Mouse (Mus musculus): ENCODE data around the gene Chst10. TPM values are rescaled to one million over a fixed set of nuclear protein-coding genes. Genes with fewer than 3 reads are reported as not detected.

Chst10 gene
- polyA plus RNA-seq, 2 experiments = 0.07 to 0.09 TPM

DNA sequence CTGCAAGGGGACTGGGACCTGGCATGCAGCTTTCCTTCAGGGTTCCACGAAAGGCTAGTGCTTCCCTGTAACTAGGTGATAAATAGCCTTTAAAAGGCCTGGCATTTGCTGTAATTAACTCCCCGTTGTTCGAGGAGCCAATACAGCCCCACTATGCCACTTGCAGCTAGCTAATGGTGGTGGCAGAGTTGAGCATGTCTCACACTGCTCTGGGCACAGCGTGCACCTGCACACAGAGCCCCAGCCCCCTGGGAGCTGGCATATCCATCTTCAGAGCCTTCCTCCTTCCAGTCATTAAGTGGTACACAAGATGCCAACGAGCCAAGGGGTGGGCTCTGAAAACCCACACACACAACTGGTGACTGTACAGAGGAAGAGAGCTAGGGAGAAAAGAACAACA lies 4.9 kb downstream of the Chst10 start:
- H3K36me3 ChIP-seq (replicated peaks; ENCODE audit: control insufficient read depth, insufficient read depth, low read depth) = no peaks in the 10 kb centered on the region
- no peak overlapping the region for H3K4me2 ChIP-seq (ENCODE audit: low read depth)
- no peak overlapping the region for H3K9ac ChIP-seq (replicated peaks)
- no peaks in the 10 kb centered on the region for H3K4me1 ChIP-seq (replicated peaks; ENCODE audit: control insufficient read depth in 2 of 2, insufficient read depth in 2 of 2, low read length in 1 of 2)
- 47% methylated on average over 5 of the region's 5 CpGs for WGBS (ENCODE audit: insufficient replicate concordance)
- H3K4me3 ChIP-seq (ENCODE audit: insufficient read depth in 1 of 2, low read depth in 2 of 2, low read length in 2 of 2) = no peak overlapping the region
- ATAC-seq (ENCODE audit: insufficient read depth) = no peak
- no peak overlapping the region for H3K27ac ChIP-seq
- H3K9me3 ChIP-seq (ENCODE audit: control insufficient read depth, low read length) = no peaks in the 10 kb centered on the region
- DNase-seq (ENCODE audit: low read depth in 3 of 3, low spot score in 3 of 3) = no peak
- H3K27me3 ChIP-seq (ENCODE audit: control insufficient read depth, insufficient read depth, low read length) = peaks cover 12% of the 10 kb centered on the region
- TF ChIP-seq CTCF (IDR thresholded peaks at IDR 0.05; ENCODE audit: low read depth) (no peak), EP300 (IDR thresholded peaks at IDR 0.05; ENCODE audit: low read depth) (no peak)

- Histone ChIP-seq H3K9me3 (ENCODE audit: control insufficient read depth, low read length) (no peaks in the 10 kb centered on the region), H3K4me1 (replicated peaks; ENCODE audit: control insufficient read depth in 2 of 2, insufficient read depth in 2 of 2, low read length in 1 of 2) (no peaks in the 10 kb centered on the region), H3K36me3 (replicated peaks; ENCODE audit: control insufficient read depth, insufficient read depth, low read depth) (no peaks in the 10 kb centered on the region), H3K4me3 (ENCODE audit: insufficient read depth in 1 of 2, low read depth in 2 of 2, low read length in 2 of 2) (no peak overlapping the region), H3K27ac (no peak overlapping the region), H3K27me3 (ENCODE audit: control insufficient read depth, insufficient read depth, low read length) (no peaks in the 10 kb centered on the region), H3K9ac (replicated peaks) (no peak overlapping the region), H3K4me2 (ENCODE audit: low read depth) (no peak overlapping the region)
- TF ChIP-seq CTCF (IDR thresholded peaks at IDR 0.05; ENCODE audit: low read depth) = no peak
- no peak for TF ChIP-seq EP300 (IDR thresholded peaks at IDR 0.05; ENCODE audit: low read depth)
- whole genome bisulfite sequencing (ENCODE audit: insufficient replicate concordance) = 44% methylated on average over 5 of the region's 5 CpGs
- DNase-seq (ENCODE audit: low read depth in 3 of 3, low spot score in 3 of 3) = no peak
- no peak for ATAC-seq (ENCODE audit: insufficient read depth)
These were observed 6.5 kb downstream of the Chst10 start for GRCm38 (mm10) chr1:38891444-38891843.

GRCm38 (mm10) chr1:38888803-38889202 lies 9.2 kb downstream of the Chst10 start:
- 70% methylated on average over 6 of the region's 6 CpGs for WGBS (ENCODE audit: insufficient replicate concordance)
- no peaks in the 10 kb centered on the region for H3K27me3 ChIP-seq (ENCODE audit: control insufficient read depth, insufficient read depth, low read length)
- H3K9ac ChIP-seq (replicated peaks) = no peak overlapping the region
- no peak for DNase-seq (ENCODE audit: low read depth in 3 of 3, low spot score in 3 of 3)
- no peaks in the 10 kb centered on the region for H3K4me1 ChIP-seq (replicated peaks; ENCODE audit: control insufficient read depth in 2 of 2, insufficient read depth in 2 of 2, low read length in 1 of 2)
- H3K27ac ChIP-seq = no peak overlapping the region
- no peaks in the 10 kb centered on the region for H3K9me3 ChIP-seq (ENCODE audit: control insufficient read depth, low read length)
- ATAC-seq (ENCODE audit: insufficient read depth) = no peak
- H3K4me3 ChIP-seq (ENCODE audit: insufficient read depth in 1 of 2, low read depth in 2 of 2, low read length in 2 of 2) = no peak overlapping the region
- TF ChIP-seq EP300 (IDR thresholded peaks at IDR 0.05; ENCODE audit: low read depth) (no peak), CTCF (IDR thresholded peaks at IDR 0.05; ENCODE audit: low read depth) (no peak)
- H3K4me2 ChIP-seq (ENCODE audit: low read depth) = no peak overlapping the region
- no peaks in the 10 kb centered on the region for H3K36me3 ChIP-seq (replicated peaks; ENCODE audit: control insufficient read depth, insufficient read depth, low read depth)

- Histone ChIP-seq H3K9ac (replicated peaks) (no peak overlapping the region), H3K36me3 (replicated peaks; ENCODE audit: control insufficient read depth, insufficient read depth, low read depth) (no peaks in the 10 kb centered on the region), H3K4me2 (ENCODE audit: low read depth) (no peak overlapping the region), H3K27me3 (ENCODE audit: control insufficient read depth, insufficient read depth, low read length) (no peaks in the 10 kb centered on the region), H3K9me3 (ENCODE audit: control insufficient read depth, low read length) (no peaks in the 10 kb centered on the region), H3K4me1 (replicated peaks; ENCODE audit: control insufficient read depth in 2 of 2, insufficient read depth in 2 of 2, low read length in 1 of 2) (no peaks in the 10 kb centered on the region), H3K27ac (no peak overlapping the region), H3K4me3 (ENCODE audit: insufficient read depth in 1 of 2, low read depth in 2 of 2, low read length in 2 of 2) (no peak overlapping the region)
- ATAC-seq (ENCODE audit: insufficient read depth) = no peak
- TF ChIP-seq CTCF (IDR thresholded peaks at IDR 0.05; ENCODE audit: low read depth) = no peak
- TF ChIP-seq EP300 (IDR thresholded peaks at IDR 0.05; ENCODE audit: low read depth) = no peak
- no peak for DNase-seq (ENCODE audit: low read depth in 3 of 3, low spot score in 3 of 3)
- 56% methylated on average over 6 of the region's 6 CpGs for WGBS (ENCODE audit: insufficient replicate concordance)
These were observed 10.9 kb downstream of the Chst10 start for GRCm38 (mm10) chr1:38887011-38887410.

DNA sequence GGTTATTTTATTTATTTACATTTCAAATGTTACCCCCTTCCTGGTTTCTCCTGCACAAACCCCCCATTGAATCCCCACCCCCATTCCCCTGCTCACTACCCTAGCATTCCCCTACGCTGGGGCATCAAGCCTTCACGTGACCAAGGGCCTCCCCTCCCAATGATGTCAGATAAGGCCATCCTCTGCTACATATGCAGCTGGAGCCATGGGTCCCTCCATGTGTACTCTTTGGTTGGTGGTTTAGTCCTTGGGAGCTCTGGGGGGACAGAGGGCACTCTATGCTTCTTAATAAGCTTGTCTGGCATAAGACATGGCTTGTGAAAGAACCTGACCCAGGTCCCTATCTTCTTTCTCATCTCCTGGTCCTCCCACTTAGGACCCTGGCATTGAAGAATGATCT lies 11.4 kb downstream of the Chst10 start:
- 28% methylated on average over 2 of the region's 2 CpGs for WGBS (ENCODE audit: insufficient replicate concordance)
- DNase-seq (ENCODE audit: low read depth in 3 of 3, low spot score in 3 of 3) (no peak), ATAC-seq (ENCODE audit: insufficient read depth) (no peak)
- Histone ChIP-seq H3K4me3 (ENCODE audit: insufficient read depth in 1 of 2, low read depth in 2 of 2, low read length in 2 of 2) (no peak overlapping the region), H3K4me1 (replicated peaks; ENCODE audit: control insufficient read depth in 2 of 2, insufficient read depth in 2 of 2, low read length in 1 of 2) (no peaks in the 10 kb centered on the region), H3K27me3 (ENCODE audit: control insufficient read depth, insufficient read depth, low read length) (no peaks in the 10 kb centered on the region), H3K9ac (replicated peaks) (no peak overlapping the region), H3K36me3 (replicated peaks; ENCODE audit: control insufficient read depth, insufficient read depth, low read depth) (no peaks in the 10 kb centered on the region), H3K9me3 (ENCODE audit: control insufficient read depth, low read length) (no peaks in the 10 kb centered on the region), H3K4me2 (ENCODE audit: low read depth) (no peak overlapping the region), H3K27ac (no peak overlapping the region)
- no peak for TF ChIP-seq CTCF (IDR thresholded peaks at IDR 0.05; ENCODE audit: low read depth)

Data from liver, embryonic 14.5 days (tissue).